In the genomic region with DNA sequence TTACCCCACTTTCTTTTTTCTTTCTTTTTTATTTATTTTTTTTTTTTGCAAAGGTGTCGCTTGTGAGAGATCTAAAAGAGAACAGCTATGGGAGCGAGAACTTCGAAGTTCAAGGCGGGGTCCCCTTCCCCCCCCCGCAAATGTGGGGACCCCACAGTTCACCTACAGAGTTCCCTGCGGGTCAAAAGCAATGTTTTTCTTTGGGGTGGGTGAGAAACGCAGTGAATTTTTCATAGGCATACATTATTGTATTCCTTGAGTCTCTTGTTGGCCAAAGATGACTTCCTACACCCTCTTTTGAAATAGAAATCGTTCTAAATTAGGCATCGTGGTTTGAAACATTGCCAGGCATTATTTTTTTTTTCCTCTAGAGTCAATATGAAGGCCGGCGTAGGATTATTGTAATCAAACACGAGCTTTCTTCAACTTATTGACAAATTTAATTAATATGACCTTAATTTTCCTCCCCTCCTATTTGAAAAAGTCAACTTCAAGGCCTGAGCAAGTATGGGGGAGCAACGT, we compare ENCODE assay signal across 8 mouse cellular contexts. TPM values are rescaled to one million over a fixed set of nuclear protein-coding genes. Genes with fewer than 3 reads are reported as not detected.
DNase-seq lines count a peak whose midpoint lies in the region; ATAC-seq and TF ChIP-seq lines count a peak whose summit lies in the region.

No protein-coding gene starts in this region.

- peak overlapping the region; percentile 97 for H3K9ac ChIP-seq in heart, embryonic 11.5 days (ENCODE audit: low read depth, low read length)
- 0 out of 2 replicates have a peak overlapping the region, but pooled peaks have one; percentile 11 for H3K9ac ChIP-seq in CH12.LX (ENCODE audit: insufficient read depth, low read depth)
- peak overlapping the region; percentile 93 for H3K9ac ChIP-seq in forebrain, embryonic 13.5 days
- peak overlapping the region; percentile 92 for H3K9ac ChIP-seq in liver, embryonic 15.5 days

- no peak for TF ChIP-seq CTCF in CH12.LX (conservative IDR thresholded peaks at IDR 0.05 in 1 of 2, IDR thresholded peaks at IDR 0.05 in 1 of 2; ENCODE audit: low read depth in 2 of 2, low read length in 2 of 2)

- H3K4me1 ChIP-seq in heart, embryonic 11.5 days (ENCODE audit: control insufficient read depth, insufficient read depth, low read length): peaks cover 7% of the 10 kb centered on the region
- H3K4me1 ChIP-seq in CH12.LX (ENCODE audit: control insufficient read depth in 1 of 2, insufficient read depth in 2 of 2): peaks cover 0 to 16% of the 10 kb centered on the region in 2 experiments; a peak in 2 of 4 replicates
- peaks cover 18% of the 10 kb centered on the region for H3K4me1 ChIP-seq in forebrain, embryonic 13.5 days
- H3K4me1 ChIP-seq in liver, embryonic 15.5 days (replicated peaks): peaks cover 30% of the 10 kb centered on the region

- in situ Hi-C loops in CH12.LX (cut with MboI; ENCODE audit: low pct_ligation_motif_present, low pct_unique_long_range_greater_than_20kb, low sequenced_read_pairs): no loop called here

- ATAC-seq in heart, embryonic 11.5 days (replicated peaks; ENCODE audit: insufficient number of reproducible peaks, low FRiP score, low TSS enrichment): no peak
- peak; percentile 0; the same call in 1 of the 2 replicates for ATAC-seq in forebrain, embryonic 13.5 days
- no peak for ATAC-seq in liver, embryonic 15.5 days (ENCODE audit: insufficient read depth)

- intact Hi-C loops in gastrocnemius, postnatal 14 days (cut with DNase I; ENCODE audit: low total_unique reads): no loop called here

- no peak for DNase-seq in heart, adult 8-10 months (ENCODE audit: low spot score)
- no peak for DNase-seq in CH12.LX (ENCODE audit: extremely low read depth)
- no peak for DNase-seq in layer of hippocampus, adult 8-10 months (ENCODE audit: low spot score in 2 of 2)
- no peak for DNase-seq in gastrocnemius, postnatal 14 days
- no peak for DNase-seq in right cerebral cortex, postnatal 25 days

- no peak overlapping the region for H3K27ac ChIP-seq in heart, embryonic 11.5 days (ENCODE audit: low read depth, low read length)
- H3K27ac ChIP-seq in CH12.LX (ENCODE audit: insufficient read depth, low read depth): no peak overlapping the region
- no peak overlapping the region for H3K27ac ChIP-seq in forebrain, embryonic 13.5 days
- peak overlapping the region; percentile 90 for H3K27ac ChIP-seq in liver, embryonic 15.5 days (replicated peaks)

- no peak for TF ChIP-seq EP300 in CH12.LX (IDR thresholded peaks at IDR 0.05; ENCODE audit: low read length)

- no peaks in the 10 kb centered on the region for H3K27me3 ChIP-seq in heart, embryonic 11.5 days (ENCODE audit: control insufficient read depth, insufficient read depth, low read length)
- H3K27me3 ChIP-seq in CH12.LX (replicated peaks): no peaks in the 10 kb centered on the region
- no peaks in the 10 kb centered on the region for H3K27me3 ChIP-seq in forebrain, embryonic 13.5 days
- no peaks in the 10 kb centered on the region for H3K27me3 ChIP-seq in liver, embryonic 15.5 days

- dilution Hi-C loops in CH12.LX (cut with MboI; ENCODE audit: extremely low pct_ligation_motif_present, extremely low pct_unique_long_range_greater_than_20kb, low sequenced_read_pairs): no loop called here

- peak overlapping the region; percentile 90 for H3K4me3 ChIP-seq in heart, embryonic 11.5 days (ENCODE audit: low read depth, low read length)
- peak overlapping the region in 2 of 3 experiments; percentile 90 to 92 for H3K4me3 ChIP-seq in CH12.LX (replicated peaks in 1 of 3; ENCODE audit: low read depth in 2 of 3, low read length in 2 of 3, poor library complexity in 1 of 3)
- H3K4me3 ChIP-seq in forebrain, embryonic 13.5 days: peak overlapping the region; percentile 84
- peak overlapping the region; percentile 97 for H3K4me3 ChIP-seq in liver, embryonic 15.5 days (replicated peaks)

- H3K36me3 ChIP-seq in heart, embryonic 11.5 days (ENCODE audit: control insufficient read depth, insufficient read depth, low read length): no peaks in the 10 kb centered on the region
- H3K36me3 ChIP-seq in CH12.LX (replicated peaks in 1 of 2; ENCODE audit: control insufficient read depth in 1 of 2, insufficient read depth in 1 of 2, low read length in 1 of 2): peaks cover 0 to 3% of the 10 kb centered on the region in 2 experiments
- no peaks in the 10 kb centered on the region for H3K36me3 ChIP-seq in forebrain, embryonic 13.5 days (ENCODE audit: poor library complexity, severe bottlenecking)
- no peaks in the 10 kb centered on the region for H3K36me3 ChIP-seq in liver, embryonic 15.5 days (replicated peaks)

- no peak for TF ChIP-seq POLR2A in CH12.LX (IDR thresholded peaks at IDR 0.05; ENCODE audit: low read depth, low read length)

- WGBS in heart, embryonic 11.5 days (ENCODE audit: insufficient replicate concordance): 31% methylated on average over 13 of the region's 13 CpGs
- 35% methylated on average over 13 of the region's 13 CpGs for WGBS in forebrain, embryonic 13.5 days
- 25% methylated on average over 13 of the region's 13 CpGs for WGBS in liver, embryonic 15.5 days (ENCODE audit: insufficient replicate concordance)

- peaks cover 32% of the 10 kb centered on the region for H3K79me2 ChIP-seq in CH12.LX (replicated peaks; ENCODE audit: control insufficient read depth, extremely low read depth, insufficient read depth, poor library complexity, severe bottlenecking)

- TF ChIP-seq RAD21 in CH12.LX (IDR thresholded peaks at IDR 0.05; ENCODE audit: low read depth, low read length): no peak

- H3K9me3 ChIP-seq in heart, embryonic 11.5 days (replicated peaks; ENCODE audit: control insufficient read depth, low read length): no peaks in the 10 kb centered on the region
- no peaks in the 10 kb centered on the region for H3K9me3 ChIP-seq in CH12.LX (replicated peaks; ENCODE audit: low read length)
- no peaks in the 10 kb centered on the region for H3K9me3 ChIP-seq in forebrain, embryonic 13.5 days (replicated peaks)
- no peaks in the 10 kb centered on the region for H3K9me3 ChIP-seq in liver, embryonic 15.5 days (replicated peaks)

- H3K4me2 ChIP-seq in heart, embryonic 11.5 days: peak overlapping the region; percentile 79
- peak overlapping the region; percentile 95 for H3K4me2 ChIP-seq in CH12.LX (ENCODE audit: insufficient read depth, low read depth, poor library complexity, severe bottlenecking)
- H3K4me2 ChIP-seq in forebrain, embryonic 13.5 days: peak overlapping the region; percentile 88
- peak overlapping the region; percentile 94 for H3K4me2 ChIP-seq in liver, embryonic 15.5 days

TF ChIP-seq in CH12.LX, 34 proteins besides CTCF, POLR2A, EP300 and RAD21:
- TF ChIP-seq SMC3 (IDR thresholded peaks at IDR 0.05; ENCODE audit: low read depth, low read length) (no peak), BHLHE40 (IDR thresholded peaks at IDR 0.05; ENCODE audit: low read depth, low read length) (no peak), JUN (IDR thresholded peaks at IDR 0.05; ENCODE audit: insufficient read depth, low read depth, low read length) (no peak), RCOR1 (conservative IDR thresholded peaks at IDR 0.05; ENCODE audit: low read depth, low read length) (no peak), PAX5 (IDR thresholded peaks at IDR 0.05; ENCODE audit: low read length) (no peak), MYC (IDR thresholded peaks at IDR 0.05; ENCODE audit: low read depth, low read length) (no peak), NELFE (IDR thresholded peaks at IDR 0.05; ENCODE audit: low read depth, low read length) (no peak), ZC3H11A (IDR thresholded peaks at IDR 0.05; ENCODE audit: low read depth, low read length) (no peak)

RNA-seq across cellular contexts. Expression of a gene that starts 0.5 kb away (rescaled TPM):
- 17.8 and 20.7 TPM in 2 replicates for polyA plus RNA-seq in heart, embryonic 11.5 days (2014; fragmentation: Nextera tagmentation; extraction: Ambion mirVana)
- total RNA-seq in heart, adult 8-10 months (2022): 10 to 100 TPM; 15.8 to 19.3 (median 17.6) TPM
- total RNA-seq in CH12.LX (2012; rRNA removed) (18.8 and 19.9 TPM in 2 replicates), CH12.LX (2014; rRNA removed) (26.1 and 28.8 TPM in 2 replicates)
- 36.3 and 36.8 TPM in 2 replicates for polyA plus RNA-seq in CH12.LX (2012; ENCODE audit: insufficient read length, low read depth)
- polyA plus RNA-seq in forebrain, embryonic 13.5 days (2015; fragmentation: Nextera tagmentation; extraction: Ambion mirVana): 8.1 and 8.8 TPM in 2 replicates
- polyA plus RNA-seq in liver, embryonic 15.5 days (2015; fragmentation: Nextera tagmentation; extraction: Ambion mirVana): 7.9 and 8.5 TPM in 2 replicates
- 10 to 100 TPM; 18.9 to 26.5 (median 24.4) TPM for total RNA-seq in layer of hippocampus, adult 8-10 months (2022)
- 10 to 100 TPM; 18.0 to 20.7 TPM for total RNA-seq in gastrocnemius, postnatal 14 days (2021)

Comparison
In these comparisons a context has a peak if more than half of its experiments do, and no peak if none do; other contexts are left out.
1. H3K9ac ChIP-seq: peak in every context shown above with its lines; median percentile 97 in heart, embryonic 11.5 days; 93 in forebrain, embryonic 13.5 days; 92 in liver, embryonic 15.5 days; 11 in CH12.LX.